Mouse (Mus musculus) spleen, adult 2 months (tissue): ENCODE measurements around the gene Kcnip3.

Experiments
- CTCF ChIP-seq: fragments of 200-500 bp; IDR thresholded peaks from 2 replicates; pipeline ENCODE4 v1.5.1; 2011; ENCODE audit warnings: mild to moderate bottlenecking, inconsistent platforms; ENCODE audit not compliant: insufficient read depth, insufficient read length, insufficient replicate concordance; ENCODE audit errors: extremely low read depth
- POLR2A ChIP-seq: fragments of 200-500 bp; IDR thresholded peaks from 2 replicates; pipeline ENCODE4 v1.6.1; 2011; ENCODE audit warnings: low read depth, low read length, inconsistent platforms

GRCm38 (mm10) chr2:127433487-127434295 lies 88.2 kb downstream of the Kcnip3 start:
- TF ChIP-seq CTCF (no peak), POLR2A (no peak)
